Mouse (Mus musculus): ENCODE data around the gene Tbp. TPM values are rescaled to one million over a fixed set of nuclear protein-coding genes. Genes with fewer than 3 reads are reported as not detected.

Tbp gene
- 0.20 and 0.23 TPM in 2 replicates for polyA plus RNA-seq (2012)

DNA sequence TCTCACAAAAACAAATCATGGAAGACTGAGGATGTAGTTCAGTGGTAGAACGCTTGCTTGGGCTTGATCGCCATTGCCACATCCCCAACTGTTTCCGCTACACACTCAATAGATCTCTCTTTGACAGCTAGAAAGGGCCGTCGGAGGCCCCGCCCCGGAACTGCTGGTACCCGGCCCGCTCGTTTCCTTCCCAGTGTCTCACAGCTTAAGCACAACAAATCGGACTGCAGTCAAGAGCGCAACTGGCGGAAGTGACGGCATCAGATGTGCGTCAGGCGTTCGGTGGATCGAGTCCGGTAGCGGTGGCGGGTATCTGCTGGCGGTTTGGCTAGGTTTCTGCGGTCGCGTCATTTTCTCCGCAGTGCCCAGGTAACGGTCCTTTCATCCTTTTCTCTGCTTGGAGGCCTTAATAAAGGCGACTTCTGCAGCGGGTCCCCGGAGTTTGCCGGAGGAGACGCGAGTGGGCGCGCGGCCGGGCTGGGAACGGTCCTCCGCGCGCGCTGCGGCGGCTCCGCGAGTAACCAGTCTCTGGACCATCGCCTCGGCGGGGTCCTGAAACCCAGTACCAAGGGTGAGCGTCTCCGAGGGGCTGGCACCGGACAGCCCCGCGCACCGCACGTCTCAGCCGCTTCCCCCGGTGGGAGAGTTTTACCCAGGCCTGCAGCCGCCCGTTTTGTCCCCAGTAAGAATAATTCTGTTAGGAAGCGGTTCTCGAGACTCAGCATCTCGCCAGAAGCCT lies at the start of gene Tbp, which contains the start of gene Psmb1:
Tbp (plus strand) TSS at position 233 of the 739 bp plus-strand sequence.
Psmb1 (minus strand) TSS at position 96 of the 739 bp plus-strand sequence.
- Histone ChIP-seq H3K4me1 (ENCODE audit: control insufficient read depth) (peaks cover 45% of the 10 kb centered on the region), H3K36me3 (ENCODE audit: control insufficient read depth) (peaks cover 43% of the 10 kb centered on the region), H3K27me3 (ENCODE audit: control insufficient read depth) (no peaks in the 10 kb centered on the region), H3K9me3 (ENCODE audit: control insufficient read depth, low read length) (no peaks in the 10 kb centered on the region), H3K4me3 (replicated peaks) (peak within 1 kb of the TSS; percentile 99)
- TF ChIP-seq TAL1 (IDR thresholded peaks at IDR 0.05; ENCODE audit: low read length) (no peak), GATA1 (IDR thresholded peaks at IDR 0.05; ENCODE audit: low read length) (no peak)

DNA sequence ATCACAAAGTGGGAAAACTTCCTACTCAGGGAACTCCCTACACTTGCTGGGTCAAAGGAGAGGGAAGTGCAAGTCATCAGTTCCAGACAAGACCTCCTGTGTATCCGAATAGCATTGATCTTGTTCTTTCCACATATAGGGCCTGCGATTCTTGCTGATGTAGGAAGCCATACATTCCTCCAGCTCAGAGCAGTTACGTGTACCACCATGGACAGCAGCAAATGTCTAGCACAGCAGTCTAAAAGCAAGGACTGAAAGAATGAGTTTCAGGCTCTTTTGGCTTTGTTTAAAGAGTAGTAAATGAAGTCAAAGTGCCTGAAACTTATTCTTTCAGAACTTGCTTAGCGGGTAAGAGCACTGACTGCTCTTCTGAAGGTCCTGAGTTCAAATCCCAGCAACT lies 44.5 kb upstream of the Tbp start:
- H3K4me1 ChIP-seq (ENCODE audit: control insufficient read depth): no peaks in the 10 kb centered on the region
- no peaks in the 10 kb centered on the region for H3K36me3 ChIP-seq (ENCODE audit: control insufficient read depth)
- TF ChIP-seq GATA1 (IDR thresholded peaks at IDR 0.05; ENCODE audit: low read length): no peak
- TF ChIP-seq TAL1 (IDR thresholded peaks at IDR 0.05; ENCODE audit: low read length): no peak

DNA sequence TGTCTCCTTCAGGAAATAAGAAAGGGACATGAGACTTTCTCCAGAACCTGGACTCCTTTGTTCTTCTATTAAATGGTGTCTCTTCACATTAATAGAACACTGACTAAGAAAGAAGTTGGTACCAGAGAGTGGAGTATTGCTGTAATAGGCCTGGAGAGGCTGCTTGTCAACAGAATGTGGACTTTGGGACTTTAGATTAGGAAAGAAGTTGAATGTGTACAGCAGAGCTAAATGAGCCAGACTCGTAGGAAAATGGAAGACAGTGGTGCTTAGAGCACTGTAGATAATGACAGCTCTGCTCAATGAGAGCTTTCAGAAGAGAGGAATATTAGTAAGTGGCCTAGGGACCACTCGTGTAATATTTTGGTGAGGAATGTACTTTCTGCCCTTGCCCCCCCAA lies 43.1 kb upstream of the Tbp start:
- no peaks in the 10 kb centered on the region for H3K27me3 ChIP-seq (ENCODE audit: control insufficient read depth)
- no peaks in the 10 kb centered on the region for H3K4me1 ChIP-seq (ENCODE audit: control insufficient read depth)
- no peak overlapping the region for H3K4me3 ChIP-seq (replicated peaks)
- no peaks in the 10 kb centered on the region for H3K9me3 ChIP-seq (ENCODE audit: control insufficient read depth, low read length)
- TF ChIP-seq TAL1 (IDR thresholded peaks at IDR 0.05; ENCODE audit: low read length) (no peak), GATA1 (IDR thresholded peaks at IDR 0.05; ENCODE audit: low read length) (no peak)
- H3K36me3 ChIP-seq (ENCODE audit: control insufficient read depth): no peaks in the 10 kb centered on the region

More for the DNA sequence above, 44.5 kb upstream of the Tbp start:
- Histone ChIP-seq H3K4me3 (replicated peaks) (no peak overlapping the region), H3K9me3 (ENCODE audit: control insufficient read depth, low read length) (no peaks in the 10 kb centered on the region), H3K27me3 (ENCODE audit: control insufficient read depth) (no peaks in the 10 kb centered on the region)

DNA sequence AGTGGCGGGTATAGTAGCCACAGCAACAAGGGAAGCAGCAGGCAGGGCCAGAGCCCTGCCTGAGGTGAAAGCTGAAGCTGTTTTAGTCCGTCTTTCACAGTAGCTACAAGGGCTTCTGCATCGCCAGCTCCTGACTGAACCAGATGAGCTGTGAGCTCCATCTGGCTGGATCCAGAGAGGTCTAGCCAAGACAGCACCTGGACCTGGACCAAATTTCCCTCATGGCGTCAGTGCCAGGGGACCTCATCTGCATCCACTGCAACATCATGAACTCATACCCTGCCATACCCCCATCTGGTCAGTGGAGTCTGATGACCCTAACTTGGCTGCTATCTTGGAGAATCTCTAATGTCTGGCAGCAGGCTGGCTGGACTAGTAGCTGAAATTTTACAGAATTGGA lies 39.9 kb upstream of the Tbp start:
- Histone ChIP-seq H3K4me3 (replicated peaks) (no peak overlapping the region), H3K4me1 (ENCODE audit: control insufficient read depth) (peaks cover 2% of the 10 kb centered on the region), H3K36me3 (ENCODE audit: control insufficient read depth) (no peaks in the 10 kb centered on the region), H3K9me3 (ENCODE audit: control insufficient read depth, low read length) (no peaks in the 10 kb centered on the region), H3K27me3 (ENCODE audit: control insufficient read depth) (no peaks in the 10 kb centered on the region)
- TF ChIP-seq TAL1 (IDR thresholded peaks at IDR 0.05; ENCODE audit: low read length) (no peak), GATA1 (IDR thresholded peaks at IDR 0.05; ENCODE audit: low read length) (no peak)

DNA sequence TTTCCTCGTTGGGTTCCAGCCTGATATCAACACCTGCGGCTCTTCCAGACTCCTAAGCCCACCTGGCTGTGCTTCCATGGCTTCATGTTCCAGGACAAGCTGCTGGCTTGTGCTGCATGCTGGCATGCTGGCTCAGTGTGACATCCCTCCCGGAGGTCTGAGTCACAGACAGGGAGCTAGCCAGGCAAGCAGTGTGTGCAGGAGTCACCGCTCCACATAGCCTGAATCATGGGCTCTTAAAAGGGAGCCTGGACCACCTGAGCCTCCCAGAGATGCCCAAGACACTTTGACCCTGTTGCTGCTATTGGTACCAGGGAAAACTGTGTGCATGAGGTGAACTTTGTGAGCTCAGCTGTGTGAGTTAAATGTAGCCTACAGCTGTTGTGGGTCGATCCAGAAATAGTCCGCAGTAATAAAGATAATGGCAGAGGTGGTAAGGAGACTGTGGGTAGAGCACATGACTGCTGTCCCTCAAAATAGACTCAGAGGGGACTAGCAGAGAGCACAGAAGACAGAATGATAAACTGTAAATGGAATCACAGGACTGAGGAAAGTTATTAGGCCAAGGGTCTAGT lies 37.7 kb upstream of the Tbp start:
- TF ChIP-seq GATA1 (IDR thresholded peaks at IDR 0.05; ENCODE audit: low read length) (no peak), TAL1 (IDR thresholded peaks at IDR 0.05; ENCODE audit: low read length) (no peak)
- no peak overlapping the region for H3K4me3 ChIP-seq (replicated peaks)
- H3K4me1 ChIP-seq (ENCODE audit: control insufficient read depth): peaks cover 2% of the 10 kb centered on the region
- no peaks in the 10 kb centered on the region for H3K9me3 ChIP-seq (ENCODE audit: control insufficient read depth, low read length)
- H3K36me3 ChIP-seq (ENCODE audit: control insufficient read depth): no peaks in the 10 kb centered on the region
- no peaks in the 10 kb centered on the region for H3K27me3 ChIP-seq (ENCODE audit: control insufficient read depth)

DNA sequence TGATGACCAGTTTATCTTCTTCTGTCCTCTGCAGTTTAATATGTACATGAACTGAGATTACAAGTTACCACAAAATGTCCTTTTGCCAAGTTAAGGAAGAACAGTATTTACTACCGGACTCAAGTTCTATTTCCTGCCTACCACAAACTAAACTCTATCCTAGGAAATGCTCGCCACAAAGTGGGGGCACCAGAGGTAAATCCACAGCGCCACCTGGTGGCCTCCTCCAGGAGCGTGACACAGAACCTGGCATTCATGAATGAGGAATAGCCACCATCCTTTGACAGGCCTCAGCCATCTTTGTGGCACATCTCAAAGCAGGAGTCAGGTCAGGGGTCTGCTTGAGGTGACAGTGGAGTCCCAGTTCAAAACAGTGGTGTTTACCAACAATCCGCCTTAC lies 32.0 kb upstream of the Tbp start:
- H3K9me3 ChIP-seq (ENCODE audit: control insufficient read depth, low read length): no peaks in the 10 kb centered on the region
- no peak for TF ChIP-seq GATA1 (IDR thresholded peaks at IDR 0.05; ENCODE audit: low read length)
- no peak for TF ChIP-seq TAL1 (IDR thresholded peaks at IDR 0.05; ENCODE audit: low read length)
- no peak overlapping the region for H3K4me3 ChIP-seq (replicated peaks)
- H3K36me3 ChIP-seq (ENCODE audit: control insufficient read depth): peaks cover 29% of the 10 kb centered on the region
- peaks cover 4% of the 10 kb centered on the region for H3K4me1 ChIP-seq (ENCODE audit: control insufficient read depth)
- no peaks in the 10 kb centered on the region for H3K27me3 ChIP-seq (ENCODE audit: control insufficient read depth)

DNA sequence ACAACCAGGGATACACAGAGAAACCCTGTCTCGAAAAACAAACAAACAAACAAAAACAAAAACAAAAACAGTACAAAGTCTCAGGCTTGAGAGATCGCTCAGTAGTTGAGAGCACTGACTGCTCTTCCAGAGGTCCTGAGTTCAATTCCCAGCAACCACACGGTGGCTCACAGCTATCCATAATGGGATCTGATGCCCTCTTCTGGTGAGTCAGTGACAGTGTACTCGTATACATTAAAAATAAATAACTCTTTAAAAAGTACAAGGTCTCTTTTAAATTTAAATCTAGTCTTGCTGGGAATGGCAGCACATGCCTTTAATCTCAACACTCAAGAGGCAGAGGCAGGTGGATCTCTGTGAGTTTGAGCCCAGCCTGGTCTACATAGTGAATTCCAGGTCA lies 27.0 kb upstream of the Tbp start:
- H3K36me3 ChIP-seq (ENCODE audit: control insufficient read depth): peaks cover 79% of the 10 kb centered on the region
- TF ChIP-seq TAL1 (IDR thresholded peaks at IDR 0.05; ENCODE audit: low read length): no peak
- TF ChIP-seq GATA1 (IDR thresholded peaks at IDR 0.05; ENCODE audit: low read length): no peak
- no peak overlapping the region for H3K4me3 ChIP-seq (replicated peaks)
- H3K9me3 ChIP-seq (ENCODE audit: control insufficient read depth, low read length): no peaks in the 10 kb centered on the region
- H3K27me3 ChIP-seq (ENCODE audit: control insufficient read depth): no peaks in the 10 kb centered on the region
- H3K4me1 ChIP-seq (ENCODE audit: control insufficient read depth): peaks cover 1% of the 10 kb centered on the region

DNA sequence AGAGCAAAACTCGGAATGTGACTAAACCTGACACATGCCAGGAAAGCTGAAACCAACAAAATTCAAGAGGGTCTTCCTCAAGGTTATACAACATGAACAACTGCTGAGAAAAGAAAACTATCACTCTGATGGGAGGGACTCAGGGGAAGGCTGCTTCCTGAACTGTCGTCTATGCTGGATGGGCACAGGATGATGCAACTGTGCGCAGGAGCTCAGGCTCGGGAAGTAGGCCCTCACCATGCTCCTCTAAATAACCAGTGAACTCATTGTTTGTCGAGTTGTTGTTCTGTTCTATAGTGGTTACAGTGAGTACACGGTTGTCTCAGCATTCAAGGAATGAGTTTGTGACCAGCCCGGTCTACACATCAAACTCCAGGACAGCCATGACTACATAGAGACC lies 9.1 kb upstream of the Tbp start:
- TF ChIP-seq TAL1 (IDR thresholded peaks at IDR 0.05; ENCODE audit: low read length) (no peak), GATA1 (IDR thresholded peaks at IDR 0.05; ENCODE audit: low read length) (no peak)
- peaks cover 64% of the 10 kb centered on the region for H3K36me3 ChIP-seq (ENCODE audit: control insufficient read depth)

DNA sequence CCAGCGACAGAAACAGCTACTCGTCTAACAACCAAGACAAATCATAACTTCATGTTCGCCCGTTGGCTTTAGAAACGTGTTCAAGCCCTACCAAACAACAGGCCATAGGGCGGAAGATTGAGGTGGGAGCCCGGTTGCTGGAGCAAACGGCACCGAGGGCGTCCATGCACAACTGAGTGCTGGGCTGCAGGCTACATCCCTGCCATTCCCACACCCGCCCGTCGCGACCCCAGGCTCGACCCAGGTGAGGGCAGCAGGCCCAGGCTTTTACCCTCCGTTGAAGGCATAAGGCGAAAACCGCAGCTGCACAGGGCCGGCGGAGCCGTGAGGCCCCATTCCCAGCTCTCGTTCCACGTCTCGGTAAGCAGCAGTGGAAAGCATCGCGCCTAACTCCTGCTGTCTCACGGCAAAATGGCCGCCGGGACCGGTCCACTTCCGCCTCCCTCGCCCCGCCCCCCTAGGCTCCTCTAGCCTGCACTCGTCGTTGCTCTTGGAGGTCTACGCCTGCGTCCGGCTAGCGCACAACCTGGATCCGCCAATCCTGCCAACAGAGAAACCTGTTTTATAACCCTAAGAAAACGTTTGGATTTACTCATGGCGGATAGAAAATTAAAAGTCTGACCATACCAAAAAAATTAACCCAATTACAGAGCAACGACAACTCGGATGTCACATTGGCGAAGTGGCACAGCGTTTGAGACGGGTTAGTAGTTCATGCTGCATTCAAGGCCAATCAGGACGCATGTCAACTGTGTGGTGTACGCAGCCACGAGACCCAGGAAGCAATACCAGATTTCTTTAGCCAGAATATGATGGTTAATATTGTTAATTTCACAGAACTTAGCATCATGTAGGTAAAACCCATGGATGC lies 1.6 kb upstream of the Tbp start:
- H3K36me3 ChIP-seq (ENCODE audit: control insufficient read depth): peaks cover 44% of the 10 kb centered on the region
- H3K27me3 ChIP-seq (ENCODE audit: control insufficient read depth): no peaks in the 10 kb centered on the region
- TF ChIP-seq GATA1 (IDR thresholded peaks at IDR 0.05; ENCODE audit: low read length) (no peak), TAL1 (IDR thresholded peaks at IDR 0.05; ENCODE audit: low read length) (no peak)

More for the DNA sequence above, 9.1 kb upstream of the Tbp start:
- Histone ChIP-seq H3K27me3 (ENCODE audit: control insufficient read depth) (no peaks in the 10 kb centered on the region), H3K9me3 (ENCODE audit: control insufficient read depth, low read length) (no peaks in the 10 kb centered on the region), H3K4me1 (ENCODE audit: control insufficient read depth) (peaks cover 4% of the 10 kb centered on the region), H3K4me3 (replicated peaks) (no peak overlapping the region)

More for the DNA sequence above, 1.6 kb upstream of the Tbp start:
- no peaks in the 10 kb centered on the region for H3K9me3 ChIP-seq (ENCODE audit: control insufficient read depth, low read length)
- peak overlapping the region; percentile 99 for H3K4me3 ChIP-seq (replicated peaks)
- H3K4me1 ChIP-seq (ENCODE audit: control insufficient read depth): peaks cover 42% of the 10 kb centered on the region
